Mouse (Mus musculus) ES-Bruce4 (cell line): ENCODE measurements around the gene Bbs10.

Experiments
- CTCF ChIP-seq: IDR thresholded peaks from one replicate; pipeline ENCODE4 v1.8.1; 2011; ENCODE audit warnings: low read depth, low read length
- POLR2A ChIP-seq: IDR thresholded peaks from one replicate; pipeline ENCODE4 v1.8.1; 2011; ENCODE audit warnings: low read length; ENCODE audit not compliant: insufficient read depth

DNA sequence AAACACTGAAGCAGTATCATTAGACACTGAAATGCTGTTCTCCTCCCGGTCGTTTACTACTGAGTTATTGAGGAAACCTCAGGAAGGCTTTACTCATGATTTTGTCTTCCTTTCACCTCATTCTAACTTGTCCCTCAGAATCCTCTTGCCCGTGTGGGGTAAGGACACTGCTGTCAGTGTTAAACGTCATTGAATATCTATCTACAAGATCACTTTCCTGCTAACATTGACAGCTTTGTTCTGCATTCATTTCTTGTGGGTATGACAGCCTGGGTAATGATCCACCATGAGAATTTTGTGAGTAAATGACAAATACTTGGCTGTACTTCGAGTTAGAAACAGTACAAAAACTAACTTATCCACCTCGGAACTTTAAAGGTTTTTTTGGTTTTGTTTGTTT is 848 bp upstream of the Bbs10 start:
- TF ChIP-seq CTCF (no peak), POLR2A (no peak)
